Mouse (Mus musculus): ENCODE measurements at regions not wholly inside any gene's neighbourhood (a gene's known extent, or its start where the extent isn't known, plus 50 kb on each side); places are given as distances from the start of the nearest gene placed in this dataset.
A peak's percentile ranks its signal among the peaks of the same experiment; 100 is the strongest.

GRCm38 (mm10) chr6:117575057-117575456 is 265.9 kb upstream of the Zfp637 start:
- no peak for DNase-seq

- no peak for DNase-seq
Observed at GRCm38 (mm10) chr6:117576021-117576420, 265.0 kb upstream of the Zfp637 start.

- DNase-seq, result peak; percentile 36
Observed at GRCm38 (mm10) chr6:117577539-117578521, 263.1 kb upstream of the Zfp637 start.

- DNase-seq, result no peak
Observed at GRCm38 (mm10) chr6:117580951-117581350, 260.0 kb upstream of the Zfp637 start.

- no peak for DNase-seq
Observed at GRCm38 (mm10) chr6:117583121-117583520, 257.9 kb upstream of the Zfp637 start.

- DNase-seq, result no peak
Observed at GRCm38 (mm10) chr6:117584563-117584962, 256.4 kb upstream of the Zfp637 start.

GRCm38 (mm10) chr6:117596166-117596840 is 244.7 kb upstream of the Zfp637 start:
- DNase-seq, result no peak

- peak; percentile 44 for DNase-seq
Observed at GRCm38 (mm10) chr6:117604834-117605233, 236.1 kb upstream of the Zfp637 start.

- DNase-seq, result no peak
Observed at GRCm38 (mm10) chr6:117605685-117606084, 235.3 kb upstream of the Zfp637 start.

- no peak for DNase-seq
Observed at GRCm38 (mm10) chr6:117606211-117606610, 234.8 kb upstream of the Zfp637 start.

GRCm38 (mm10) chr6:117607023-117607422 is 234.0 kb upstream of the Zfp637 start:
- DNase-seq, result peak; percentile 15

GRCm38 (mm10) chr6:117609476-117610404 is 231.2 kb upstream of the Zfp637 start:
- DNase-seq, result no peak

GRCm38 (mm10) chr6:117611281-117611680 is 229.7 kb upstream of the Zfp637 start:
- DNase-seq, result no peak

GRCm38 (mm10) chr6:117611965-117612364 is 229.0 kb upstream of the Zfp637 start:
- DNase-seq, result no peak

GRCm38 (mm10) chr6:117612421-117612820 is 228.6 kb upstream of the Zfp637 start:
- DNase-seq, result peak; percentile 81

- DNase-seq, result peak; percentile 8
Observed at GRCm38 (mm10) chr6:117613656-117614350, 227.2 kb upstream of the Zfp637 start.

GRCm38 (mm10) chr6:117614386-117614785 is 226.6 kb upstream of the Zfp637 start:
- DNase-seq, result no peak

GRCm38 (mm10) chr6:117617168-117617567 is 223.8 kb upstream of the Zfp637 start:
- no peak for DNase-seq

- no peak for DNase-seq
Observed at GRCm38 (mm10) chr6:117617951-117618350, 223.0 kb upstream of the Zfp637 start.

- no peak for DNase-seq
Observed at GRCm38 (mm10) chr6:117619606-117620005, 221.4 kb upstream of the Zfp637 start.

- no peak for DNase-seq
Observed at GRCm38 (mm10) chr6:117622446-117622845, 218.5 kb upstream of the Zfp637 start.

GRCm38 (mm10) chr6:117622946-117623345 is 218.0 kb upstream of the Zfp637 start:
- no peak for DNase-seq
